ENCODE assay signal across 8 mouse cellular contexts in the genomic region with DNA sequence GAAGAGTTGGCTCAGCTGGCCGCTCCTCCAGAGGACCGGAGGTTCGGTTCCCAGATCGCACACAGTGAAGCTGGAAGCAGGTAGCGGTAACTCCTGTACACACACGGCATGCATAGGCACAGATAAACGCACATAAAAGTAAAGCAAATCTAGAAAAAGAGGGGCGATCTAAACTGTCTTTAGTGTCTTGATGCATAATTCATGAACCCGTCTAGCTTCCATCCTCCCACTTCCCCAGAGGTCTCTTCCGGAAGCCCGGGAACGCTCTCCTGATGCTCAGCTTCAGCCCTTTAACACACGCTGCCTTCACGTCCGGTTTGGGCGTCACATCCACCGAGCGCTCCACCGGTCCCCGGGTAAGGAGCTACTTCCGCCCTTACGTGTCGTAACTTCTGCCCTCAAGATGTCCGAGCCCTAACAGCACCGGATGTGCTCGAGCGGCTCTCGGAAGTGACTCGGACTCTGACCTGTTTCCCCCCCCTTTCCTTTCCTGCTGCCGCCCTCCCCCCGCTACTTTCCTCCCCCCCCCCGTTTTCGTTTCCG. TPM values are rescaled to one million over a fixed set of nuclear protein-coding genes. Genes with fewer than 3 reads are reported as not detected.
DNase-seq lines count a peak whose midpoint lies in the region; ATAC-seq and TF ChIP-seq lines count a peak whose summit lies in the region.

No protein-coding gene starts in this region.

- peak; percentile 97 for DNase-seq in MN1 (ENCODE audit: low spot score)
- peak; percentile 99 for DNase-seq in cerebellum, adult 9-10 months
- peak; percentile 98 for DNase-seq in hindbrain, embryonic 10.5 days (ENCODE audit: low spot score)
- DNase-seq in layer of hippocampus, adult 9-11 months: peak; percentile 100
- DNase-seq in lung, postnatal 0 days (ENCODE audit: low spot score): peak; percentile 99
- DNase-seq in ovary, postnatal 14 days (ENCODE audit: low spot score): peak; percentile 94
- DNase-seq in thymus, postnatal 14 days: peak; percentile 97

- no peaks in the 10 kb centered on the region for H3K9me3 ChIP-seq in hindbrain, embryonic 10.5 days
- H3K9me3 ChIP-seq in lung, postnatal 0 days (ENCODE audit: low read length): no peaks in the 10 kb centered on the region

- peak overlapping the region; percentile 92 for H3K4me3 ChIP-seq in hindbrain, embryonic 10.5 days
- H3K4me3 ChIP-seq in lung, postnatal 0 days (ENCODE audit: low read depth, low read length): peak overlapping the region; percentile 80

- peaks cover 32% of the 10 kb centered on the region for H3K36me3 ChIP-seq in hindbrain, embryonic 10.5 days
- no peaks in the 10 kb centered on the region for H3K36me3 ChIP-seq in lung, postnatal 0 days (ENCODE audit: insufficient read depth, low read length)

- no peak for TF ChIP-seq EP300 in lung, postnatal 0 days (IDR thresholded peaks at IDR 0.05)

- peaks cover 40% of the 10 kb centered on the region for H3K4me1 ChIP-seq in hindbrain, embryonic 10.5 days (replicated peaks)
- peaks cover 5% of the 10 kb centered on the region; the same call in 1 of the 2 replicates for H3K4me1 ChIP-seq in lung, postnatal 0 days (ENCODE audit: insufficient read depth, low read depth, low read length)

- H3K4me2 ChIP-seq in lung, postnatal 0 days (replicated peaks; ENCODE audit: low read depth, low read length): peak overlapping the region; percentile 77

- peak overlapping the region; percentile 82 for H3K9ac ChIP-seq in lung, postnatal 0 days (replicated peaks; ENCODE audit: low read depth)

- no peak for TF ChIP-seq CTCF in lung, postnatal 0 days (IDR thresholded peaks at IDR 0.05)

- H3K27ac ChIP-seq in hindbrain, embryonic 10.5 days: peak overlapping the region; percentile 99
- peak overlapping the region; percentile 98 for H3K27ac ChIP-seq in lung, postnatal 0 days (ENCODE audit: low read length)

- peak; percentile 94 for ATAC-seq in frontal cortex, adult (ENCODE audit: low TSS enrichment)
- ATAC-seq in lung, postnatal 0 days: peak; percentile 98

- whole genome bisulfite sequencing in hindbrain, embryonic 10.5 days: under 1% methylated on average over 34 of the region's 34 CpGs
- 1% methylated on average over 32 of the region's 34 CpGs for WGBS in lung, postnatal 0 days

- H3K27me3 ChIP-seq in hindbrain, embryonic 10.5 days (ENCODE audit: insufficient read depth, poor library complexity, severe bottlenecking): peaks cover 10% of the 10 kb centered on the region; the same call in 1 of the 2 replicates
- no peaks in the 10 kb centered on the region for H3K27me3 ChIP-seq in lung, postnatal 0 days (replicated peaks; ENCODE audit: insufficient read depth, low read length)

RNA-seq across cellular contexts. Expression of a gene that starts 0.3 kb away (rescaled TPM):
- 8.7 and 12.8 TPM in 2 replicates for polyA plus RNA-seq in hindbrain, embryonic 10.5 days (2016; fragmentation: Nextera tagmentation; extraction: Ambion mirVana)
- polyA plus RNA-seq in lung, postnatal 0 days (2015; fragmentation: Nextera tagmentation; extraction: Ambion mirVana): 8.6 and 9.9 TPM in 2 replicates

RNA-seq across cellular contexts. Expression of a gene that starts 12.2 kb away (rescaled TPM):
- polyA plus RNA-seq in hindbrain, embryonic 10.5 days (2016; fragmentation: Nextera tagmentation; extraction: Ambion mirVana): 0.85 and 2.4 TPM in 2 replicates
- 0.29 and 0.35 TPM in 2 replicates for polyA plus RNA-seq in lung, postnatal 0 days (2015; fragmentation: Nextera tagmentation; extraction: Ambion mirVana)

RNA-seq across cellular contexts. Expression of a gene that starts 30.9 kb away (rescaled TPM):
- polyA plus RNA-seq in hindbrain, embryonic 10.5 days (2016; fragmentation: Nextera tagmentation; extraction: Ambion mirVana): 125 and 153 TPM in 2 replicates
- 100 and 104 TPM in 2 replicates for polyA plus RNA-seq in lung, postnatal 0 days (2015; fragmentation: Nextera tagmentation; extraction: Ambion mirVana)

RNA-seq across cellular contexts. Expression of a gene that starts 40.8 kb away (rescaled TPM):
- polyA plus RNA-seq in hindbrain, embryonic 10.5 days (2016; fragmentation: Nextera tagmentation; extraction: Ambion mirVana): 13.1 and 15.5 TPM in 2 replicates
- polyA plus RNA-seq in lung, postnatal 0 days (2015; fragmentation: Nextera tagmentation; extraction: Ambion mirVana): 4.1 and 4.4 TPM in 2 replicates

RNA-seq across cellular contexts. Expression of a gene that starts 43.3 kb away (rescaled TPM):
- 130 and 138 TPM in 2 replicates for polyA plus RNA-seq in hindbrain, embryonic 10.5 days (2016; fragmentation: Nextera tagmentation; extraction: Ambion mirVana)
- polyA plus RNA-seq in lung, postnatal 0 days (2015; fragmentation: Nextera tagmentation; extraction: Ambion mirVana): 112 and 118 TPM in 2 replicates

Comparison
In these comparisons a context has a peak if more than half of its experiments do, and no peak if none do; other contexts are left out.
1. Peak in every context shown above with its lines: DNase-seq, ATAC-seq, H3K4me3 ChIP-seq and H3K27ac ChIP-seq.